Mouse (Mus musculus): ENCODE measurements around the gene Stag3.
A peak's percentile ranks its signal among the peaks of the same experiment; 100 is the strongest.

The Stag3 gene

DNA sequence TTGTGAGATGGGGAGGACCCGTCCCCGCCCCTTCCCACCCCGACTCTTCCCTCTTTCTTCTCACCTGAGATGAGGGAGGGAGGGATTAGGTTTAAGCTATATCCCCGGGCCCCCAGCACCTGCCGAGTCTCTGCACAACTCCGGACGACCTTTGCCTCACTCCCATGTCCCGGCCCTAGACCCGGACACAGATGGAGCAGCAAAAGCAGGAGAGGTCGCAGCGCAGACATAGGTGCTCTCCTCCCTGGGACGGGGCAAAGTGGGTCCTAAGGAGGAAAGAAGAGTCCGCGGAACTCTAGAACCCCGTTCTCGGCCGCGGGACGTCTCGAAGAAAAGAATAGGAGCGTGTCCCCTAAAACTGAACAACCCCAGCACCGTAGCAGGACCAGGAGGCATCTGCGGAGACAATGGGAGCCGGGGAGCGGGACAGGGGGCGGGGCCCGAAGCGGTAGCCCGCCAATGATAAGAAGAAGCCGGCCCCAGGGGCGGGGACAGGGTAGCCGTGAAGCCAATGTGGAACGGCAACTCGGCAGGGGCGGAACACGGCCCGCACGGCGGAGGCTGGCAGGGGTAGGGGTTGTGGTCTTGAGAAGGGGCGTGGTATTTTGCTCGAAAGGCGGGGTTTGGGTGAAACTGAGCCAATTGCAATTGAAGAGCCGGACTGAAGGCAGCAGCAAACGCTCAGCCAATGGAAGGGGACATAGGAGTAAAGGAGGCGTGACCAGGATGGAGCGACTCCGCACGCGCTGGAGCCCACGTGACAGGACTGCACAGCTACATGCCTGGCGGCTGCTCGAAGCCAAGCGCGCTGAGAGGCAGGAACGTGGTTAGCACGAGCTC, at the start of gene Stag3, which contains the start of the genes Gm43720 and Gpc2:
TSS of gene Stag3 (plus strand) at position 656 of the 840 bp plus-strand sequence.
TSS of gene Gm43720 (minus strand) at position 374 of the 840 bp plus-strand sequence.
TSS of gene Gpc2 (minus strand) at position 421 of the 840 bp plus-strand sequence.
- peak; percentile 83 for DNase-seq

GRCm38 (mm10) chr5:138233778-138234177, 46.3 kb upstream of the Stag3 start:
- no peak for DNase-seq

- DNase-seq = no peak
These were observed 45.8 kb upstream of the Stag3 start for GRCm38 (mm10) chr5:138234224-138234623.

DNA sequence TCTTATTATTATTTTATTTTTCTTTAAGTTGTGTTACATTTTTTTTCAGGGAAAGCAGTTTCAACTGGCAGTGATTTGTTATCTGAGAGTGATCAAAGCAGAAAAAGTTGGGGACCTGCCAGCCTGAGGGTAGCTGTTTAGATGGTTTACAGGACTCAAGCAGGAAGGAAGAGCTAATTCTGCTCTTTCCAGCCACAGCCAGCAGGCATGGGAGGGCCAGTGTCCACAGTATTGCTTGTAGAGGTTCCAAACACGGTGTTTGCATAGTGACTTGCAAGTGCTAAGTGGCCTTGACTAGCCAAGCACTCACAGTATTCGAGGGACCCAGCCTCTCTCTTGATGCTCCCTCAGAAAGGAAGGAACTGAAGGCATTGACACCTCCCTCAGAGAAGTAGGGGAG, 38.5 kb upstream of the Stag3 start:
- peak; percentile 11 for DNase-seq

DNA sequence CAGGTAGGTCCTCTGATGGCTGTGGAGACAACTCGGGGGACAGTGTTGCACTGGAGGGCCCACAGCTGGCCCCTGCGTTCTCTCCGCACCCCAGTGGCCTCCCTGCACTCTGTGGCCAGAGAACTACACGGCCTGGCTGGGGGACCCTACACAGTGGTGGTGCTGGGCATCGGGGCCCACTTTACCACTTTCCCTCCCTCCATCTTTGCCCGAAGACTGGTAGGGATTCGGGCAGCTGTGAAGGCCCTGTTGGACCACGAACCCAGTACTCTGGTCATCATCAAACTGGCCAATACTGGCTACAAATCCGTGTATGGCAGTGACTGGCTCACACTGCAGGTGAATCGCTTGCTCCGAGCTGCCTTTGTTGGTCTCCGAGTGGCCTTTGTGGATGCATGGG, 28.9 kb upstream of the Stag3 start:
- no peak for DNase-seq

- no peak for DNase-seq
These were observed 27.0 kb upstream of the Stag3 start for GRCm38 (mm10) chr5:138253061-138253460.

GRCm38 (mm10) chr5:138255353-138256093, 24.5 kb upstream of the Stag3 start, which contains the start of gene Lamtor4:
Lamtor4 (plus strand) TSS chr5:138255482.
- DNase-seq = peak; percentile 92

- DNase-seq = no peak
These were observed 24.0 kb upstream of the Stag3 start for GRCm38 (mm10) chr5:138256094-138256467.

DNA sequence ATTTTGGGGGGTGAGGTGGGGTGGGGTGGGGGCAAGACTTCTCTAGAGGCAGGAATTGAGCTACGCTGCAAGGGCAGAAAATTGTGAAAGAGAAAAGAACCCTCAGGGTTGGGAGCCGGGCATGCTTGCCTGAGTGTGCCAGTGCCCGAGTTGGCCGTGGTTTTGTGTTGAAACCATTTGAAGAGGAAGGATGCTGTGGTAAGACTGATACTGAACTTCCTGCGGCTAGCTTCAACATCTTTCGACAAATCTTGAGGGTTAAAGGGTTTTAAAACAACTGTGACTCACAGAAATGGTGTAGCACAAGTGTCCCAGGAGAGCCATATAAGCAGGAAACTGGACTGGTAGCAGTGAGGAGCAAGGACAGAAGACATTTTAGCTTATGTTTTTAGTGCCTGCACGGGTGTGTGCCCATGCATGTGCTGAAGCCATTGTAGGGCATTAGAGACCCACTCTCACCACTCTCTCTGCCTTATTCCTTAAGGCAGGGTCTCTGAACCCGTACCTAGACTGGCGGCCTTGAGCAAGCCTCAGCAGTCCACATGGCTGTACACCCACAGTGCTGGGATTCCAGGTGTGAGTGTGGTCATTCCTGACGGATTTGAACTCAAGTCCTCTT, 23.0 kb upstream of the Stag3 start:
- DNase-seq = no peak

DNA sequence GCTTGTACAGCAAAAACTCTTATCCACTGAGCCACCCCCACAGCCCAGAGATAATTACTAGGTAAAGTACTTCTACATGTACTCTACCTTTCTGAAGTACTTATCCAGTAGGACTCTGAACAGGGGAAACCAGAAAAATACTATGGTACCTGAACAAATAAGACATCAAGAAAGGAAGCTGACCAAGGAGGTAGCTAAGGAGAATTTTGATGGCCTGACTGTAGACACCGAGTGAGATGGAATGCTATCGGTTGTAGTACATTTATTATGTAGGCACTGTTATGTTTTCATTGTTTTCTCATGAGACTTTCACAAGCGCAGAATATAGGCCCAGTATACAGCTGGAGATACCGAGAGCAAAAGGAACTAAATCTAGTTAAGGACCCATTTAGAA, 22.5 kb upstream of the Stag3 start:
- DNase-seq = no peak

DNA sequence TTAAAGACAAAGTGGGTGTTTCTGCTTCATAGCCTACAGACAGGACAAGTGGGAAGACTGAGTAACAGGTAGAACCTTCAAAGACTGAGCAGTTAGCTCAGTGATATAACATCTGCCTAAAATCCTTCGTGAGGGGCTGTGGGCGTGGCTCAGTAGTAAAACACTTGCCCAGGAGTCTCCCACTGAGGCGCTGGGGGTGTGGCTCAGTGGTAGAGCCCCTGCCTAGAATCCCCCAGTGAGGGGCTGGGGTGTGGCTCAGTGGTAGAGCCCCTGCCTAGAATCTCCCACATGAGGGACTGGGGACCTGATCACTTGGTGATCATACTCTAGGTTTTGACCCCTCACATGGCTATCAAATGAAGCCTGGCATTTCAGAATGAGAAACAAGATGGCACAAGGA, 22.0 kb upstream of the Stag3 start:
- DNase-seq = no peak

DNA sequence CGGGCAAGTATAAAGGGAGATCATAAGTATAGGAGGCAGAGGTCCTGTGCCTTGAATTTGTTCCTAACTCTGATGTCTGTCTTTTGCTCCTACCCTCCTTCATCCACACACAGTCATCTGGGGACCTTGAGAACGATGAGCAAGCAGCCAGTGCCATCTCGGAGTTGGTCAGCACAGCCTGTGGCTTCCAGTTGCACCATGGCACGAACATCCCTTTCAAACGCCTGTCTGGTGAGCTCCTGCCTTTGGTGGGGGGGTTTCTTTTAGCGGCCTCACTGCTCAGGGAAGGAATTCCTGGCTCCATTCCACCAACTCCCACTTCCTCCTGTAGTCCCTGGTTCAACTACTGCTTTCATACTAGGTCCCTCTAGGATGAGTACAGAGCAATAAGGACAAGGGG, 21.5 kb upstream of the Stag3 start:
- DNase-seq = no peak

DNA sequence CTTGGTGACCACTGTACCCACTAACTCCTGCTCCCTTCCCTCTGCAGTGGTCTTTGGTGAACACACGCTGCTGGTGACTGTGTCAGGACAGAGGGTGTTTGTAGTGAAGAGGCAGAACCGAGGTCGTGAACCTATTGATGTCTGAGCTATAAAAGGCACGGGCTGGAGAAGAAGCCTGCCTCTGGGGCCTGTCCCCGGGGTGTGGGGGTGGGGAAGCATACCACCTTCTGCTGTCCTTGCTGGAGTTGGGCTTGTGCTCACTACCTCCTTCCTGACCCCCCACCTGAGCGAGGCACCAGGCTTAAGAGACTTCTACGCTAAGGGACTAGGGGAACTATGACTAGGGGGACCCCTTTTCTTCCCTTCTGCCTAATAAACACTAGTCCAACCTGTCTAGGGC, 21.0 kb upstream of the Stag3 start:
- no peak for DNase-seq

DNA sequence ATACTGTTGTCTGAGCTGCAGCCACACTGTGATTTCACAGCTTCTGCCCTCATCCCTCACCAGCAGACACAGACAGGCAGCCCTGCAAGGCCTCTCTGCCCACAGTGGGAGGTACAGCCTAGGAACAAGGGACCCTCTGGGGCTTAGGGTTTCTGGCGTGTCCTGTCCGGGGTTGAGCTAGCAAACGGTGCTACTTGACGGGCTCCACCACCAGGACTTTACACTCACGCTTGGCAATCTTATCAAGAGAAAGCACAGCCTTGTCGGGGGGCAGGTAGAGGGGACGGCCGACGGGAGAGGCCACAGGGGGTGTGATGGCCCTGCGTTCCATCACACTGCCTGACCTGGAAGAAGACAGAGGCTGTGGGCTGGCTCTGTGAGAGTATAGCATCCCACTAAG, 20.0 kb upstream of the Stag3 start:
- DNase-seq = no peak

DNA sequence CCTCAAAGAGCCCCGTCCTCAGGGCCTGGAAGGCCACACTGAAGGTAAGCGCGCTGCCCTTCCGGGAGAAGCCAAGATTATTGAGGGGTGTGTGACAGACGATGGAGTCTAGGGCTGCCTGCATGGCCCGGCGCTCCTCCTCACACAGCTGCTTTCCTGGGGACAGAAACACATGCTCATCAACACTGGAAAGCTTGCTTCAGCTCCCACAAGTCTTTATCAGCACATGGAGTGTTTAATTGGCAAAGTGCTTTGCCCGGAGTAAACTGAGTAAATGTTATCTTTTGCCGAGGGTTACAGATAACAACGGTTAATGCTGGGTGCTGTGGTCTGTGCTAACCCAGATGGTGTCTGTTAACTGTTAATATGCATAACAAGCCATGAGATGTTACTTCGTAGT, 19.2 kb upstream of the Stag3 start:
- DNase-seq = no peak

GRCm38 (mm10) chr5:138262001-138262400, 18.0 kb upstream of the Stag3 start:
- DNase-seq = no peak

GRCm38 (mm10) chr5:138262582-138263240, 17.3 kb upstream of the Stag3 start:
- DNase-seq = no peak

DNA sequence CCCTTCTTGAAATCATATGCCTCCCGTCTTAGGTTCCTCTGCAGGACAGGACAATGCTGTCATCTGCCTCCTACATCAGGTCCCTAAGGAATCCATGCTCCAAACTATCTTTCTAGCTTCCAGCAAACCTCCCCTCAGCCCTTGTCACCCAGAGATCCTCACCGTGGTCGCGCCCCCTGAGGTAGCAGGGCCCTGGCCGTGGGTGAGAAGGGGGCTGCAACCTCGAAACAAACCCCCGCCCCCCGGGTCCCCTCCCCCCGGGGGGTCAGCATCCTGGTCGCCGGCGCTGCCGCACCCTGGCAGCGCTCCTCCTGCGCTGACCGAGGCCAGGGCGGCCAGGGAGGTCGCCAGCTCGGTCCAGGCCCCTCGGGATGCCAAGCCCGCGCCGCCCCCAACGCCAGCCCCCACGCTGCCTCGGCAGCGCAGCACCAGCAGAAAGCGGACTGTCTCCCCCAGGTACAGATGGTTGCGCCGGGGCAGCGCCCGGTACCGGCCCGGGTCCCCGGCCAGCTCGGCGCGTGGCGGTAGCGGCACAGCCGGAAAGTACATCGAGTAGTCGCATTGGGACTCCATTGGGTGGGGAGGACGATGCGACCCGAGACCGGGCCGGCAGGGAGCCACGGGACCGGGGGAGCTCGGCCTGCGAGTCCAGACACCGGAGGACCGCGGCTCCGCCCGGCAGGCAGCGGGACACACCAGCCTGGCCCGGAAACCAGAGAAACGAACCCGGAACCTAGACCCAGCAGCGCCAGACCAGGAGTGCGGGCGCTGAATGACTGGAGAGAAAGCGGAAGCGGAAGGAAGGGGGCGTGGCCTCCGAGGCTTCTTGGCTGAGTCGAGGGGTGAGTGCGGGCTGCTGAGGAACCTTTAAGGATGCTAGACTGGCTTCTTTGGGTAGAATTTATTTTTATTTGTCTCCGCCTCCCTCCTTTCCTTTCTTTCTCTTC, 16.5 kb upstream of the Stag3 start, which contains the start of gene BC037034:
TSS of gene BC037034 (minus strand) at position 774 of the 947 bp plus-strand sequence.
- peak; percentile 93 for DNase-seq

GRCm38 (mm10) chr5:138264207-138264578, 15.8 kb upstream of the Stag3 start:
- DNase-seq = no peak

- no peak for DNase-seq
These were observed 14.3 kb upstream of the Stag3 start for GRCm38 (mm10) chr5:138265712-138266111.

- DNase-seq = no peak
These were observed 12.9 kb upstream of the Stag3 start for GRCm38 (mm10) chr5:138267114-138267513.

DNA sequence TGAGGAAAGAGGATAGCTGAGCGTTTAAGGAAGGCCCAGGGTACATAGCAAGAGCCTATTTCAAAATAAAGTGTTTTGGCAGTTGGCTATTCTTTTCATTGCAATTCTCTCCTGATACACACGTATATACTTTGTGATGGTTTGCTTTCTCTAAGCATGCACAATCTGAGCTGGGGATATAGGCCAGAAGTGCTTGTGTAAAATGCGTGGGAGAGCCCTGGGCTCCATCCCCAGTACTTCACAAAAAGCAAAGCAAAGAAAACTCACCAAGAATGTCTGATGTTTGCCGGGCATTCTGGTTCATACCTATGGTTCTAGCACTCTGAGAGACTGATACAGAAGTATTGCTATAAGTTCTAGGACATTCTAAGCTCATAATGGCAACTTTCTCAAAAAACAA, 11.1 kb upstream of the Stag3 start:
- no peak for DNase-seq

All from lung, postnatal 14 days (tissue).